Mouse (Mus musculus) thymus, postnatal 4 days (tissue): Measurements from ENCODE around the gene Gm49342.
"Not testable (repeated sequence)": the region's sequence is repeated elsewhere in the genome, so short reads cannot be mapped to it uniquely, and the experiment has no call there.

Experiments
- DNase-seq: peaks from one replicate; pipeline ENCODE4 v3.0.0; 2021

Gene Gm49342

DNA sequence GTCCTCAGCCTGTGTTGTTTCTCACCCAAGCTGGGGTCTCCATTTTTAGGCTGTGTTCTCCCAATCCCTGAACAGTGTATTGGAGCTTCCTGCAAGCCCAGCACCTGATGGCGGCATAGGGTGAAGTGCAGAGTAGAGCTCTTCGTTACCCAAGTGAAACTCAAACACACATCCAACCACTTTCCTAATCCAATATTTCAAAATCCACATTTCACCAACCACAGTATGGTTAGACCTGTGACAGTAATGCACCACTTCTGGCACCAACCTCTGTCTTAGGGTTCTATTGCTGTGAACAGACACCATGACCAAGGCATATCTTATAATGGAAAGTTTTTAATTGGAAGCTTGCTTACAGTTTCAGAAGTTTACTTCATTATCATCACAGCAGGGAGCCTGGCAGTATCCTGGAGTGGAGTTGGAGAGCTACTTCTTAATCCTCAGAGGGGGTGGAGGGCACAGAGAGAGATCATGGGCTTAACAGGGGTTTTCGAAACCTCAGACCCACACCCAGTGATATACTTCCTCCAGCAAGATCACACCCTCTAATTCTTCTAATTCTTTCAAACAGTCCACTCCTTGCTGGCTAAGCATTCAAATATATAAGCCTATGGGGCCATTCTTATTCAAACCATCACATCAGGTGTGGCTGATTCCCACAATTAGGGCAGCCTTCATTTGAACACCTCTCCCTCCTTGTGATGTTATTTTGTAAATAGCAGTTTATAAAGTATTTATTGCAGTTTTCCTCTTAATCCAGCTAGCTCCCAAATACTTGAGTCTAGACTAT lies 6.0 kb upstream of the Gm49342 start:
- no peak for DNase-seq

DNA sequence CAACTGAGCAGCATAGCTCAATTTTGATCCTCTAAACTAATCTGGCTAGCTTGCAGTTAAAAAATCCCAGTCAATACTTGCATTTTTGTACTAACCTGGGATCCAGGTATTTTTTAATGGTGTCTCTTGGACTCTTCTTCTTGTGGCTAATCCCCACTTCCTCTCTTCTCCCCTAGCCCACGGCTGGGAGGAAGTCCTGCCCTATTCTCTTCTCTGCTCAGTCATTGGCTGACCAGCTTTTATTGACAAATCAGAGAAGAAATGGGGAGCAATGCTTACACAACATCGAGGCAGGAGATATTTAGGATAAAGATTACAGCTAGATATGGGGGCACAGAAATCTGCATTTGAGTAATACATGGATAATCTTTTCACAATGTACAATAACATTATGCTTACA lies 5.4 kb upstream of the Gm49342 start:
- no peak for DNase-seq

DNA sequence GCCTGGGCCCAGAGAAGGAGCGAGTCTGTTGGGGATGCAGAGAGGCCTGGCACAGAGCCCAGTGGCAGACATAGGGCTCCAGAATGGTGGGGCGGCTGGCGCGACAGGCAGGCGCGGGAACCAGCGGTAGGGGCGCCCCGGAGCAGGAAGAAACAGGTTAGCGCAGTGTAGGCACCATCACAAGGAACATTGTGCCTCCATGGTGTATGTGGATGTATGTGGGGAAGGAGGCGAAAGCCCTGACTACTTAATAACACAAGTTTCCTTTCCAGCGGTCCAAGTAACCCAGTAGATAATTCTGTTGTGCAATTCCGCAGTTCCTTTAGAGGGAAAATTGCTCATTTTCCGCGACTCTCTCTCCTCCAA lies 334 bp downstream of the Gm49342 start:
- DNase-seq: peak; percentile 86

DNA sequence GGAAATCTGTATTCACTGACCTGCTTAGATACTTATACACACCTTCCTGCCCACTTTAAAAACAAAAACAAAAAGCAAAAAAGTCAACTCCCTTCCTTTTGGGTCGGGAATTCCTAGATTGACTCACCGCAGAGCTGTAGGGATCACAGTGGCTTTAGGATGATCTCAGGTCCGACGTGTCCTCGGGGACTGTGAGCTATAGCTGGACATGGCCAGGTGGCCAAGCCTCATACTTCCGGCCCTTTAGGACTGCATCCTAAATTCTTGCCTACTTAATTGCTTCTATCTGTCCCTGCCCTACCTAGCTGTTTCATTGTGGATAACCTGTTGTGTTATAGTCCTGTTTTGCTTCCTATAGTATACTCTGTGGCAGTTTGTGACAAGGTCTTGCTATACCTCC lies 764 bp downstream of the Gm49342 start:
- not testable (repeated sequence) for DNase-seq

DNA sequence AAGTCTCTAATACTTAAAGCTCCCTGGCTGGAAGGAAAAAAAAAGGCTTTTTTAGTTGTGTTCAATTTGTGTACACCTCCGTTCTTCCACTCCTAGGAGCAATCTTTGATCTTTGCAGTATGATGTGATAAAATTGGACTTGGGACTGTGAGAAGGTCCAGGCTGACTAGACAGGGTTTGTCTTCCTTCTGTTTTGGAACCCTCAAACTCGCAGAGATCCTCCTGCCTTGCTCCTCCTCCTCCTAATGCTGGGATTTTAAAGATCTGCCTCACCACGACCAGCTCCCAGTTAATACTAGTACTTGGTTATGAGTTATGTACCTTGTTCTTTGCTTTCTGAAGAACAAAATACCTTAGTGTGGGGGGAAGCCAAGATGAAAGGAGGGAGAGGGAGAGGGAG lies 1.2 kb downstream of the Gm49342 start:
- DNase-seq: not testable (repeated sequence)

DNA sequence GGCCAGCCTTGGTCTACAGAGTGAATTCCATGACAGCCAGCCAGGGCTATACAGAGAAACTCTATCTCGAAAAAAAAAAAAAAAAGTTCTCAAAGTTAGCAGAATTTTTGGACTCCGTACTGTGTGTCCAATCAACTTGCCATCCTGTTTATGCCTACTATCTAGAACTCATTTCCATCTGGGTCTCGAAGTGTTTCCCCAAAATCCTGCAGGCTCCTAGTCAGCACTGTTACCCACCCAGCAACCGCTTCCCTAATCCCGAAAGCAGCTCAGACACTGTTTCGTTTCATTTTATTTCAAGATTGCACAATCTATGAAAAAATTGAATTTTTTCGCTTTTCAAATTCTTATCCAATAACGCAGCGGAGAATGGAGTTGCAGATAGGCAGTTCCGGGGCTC lies 11.2 kb downstream of the Gm49342 start:
- no peak for DNase-seq

DNA sequence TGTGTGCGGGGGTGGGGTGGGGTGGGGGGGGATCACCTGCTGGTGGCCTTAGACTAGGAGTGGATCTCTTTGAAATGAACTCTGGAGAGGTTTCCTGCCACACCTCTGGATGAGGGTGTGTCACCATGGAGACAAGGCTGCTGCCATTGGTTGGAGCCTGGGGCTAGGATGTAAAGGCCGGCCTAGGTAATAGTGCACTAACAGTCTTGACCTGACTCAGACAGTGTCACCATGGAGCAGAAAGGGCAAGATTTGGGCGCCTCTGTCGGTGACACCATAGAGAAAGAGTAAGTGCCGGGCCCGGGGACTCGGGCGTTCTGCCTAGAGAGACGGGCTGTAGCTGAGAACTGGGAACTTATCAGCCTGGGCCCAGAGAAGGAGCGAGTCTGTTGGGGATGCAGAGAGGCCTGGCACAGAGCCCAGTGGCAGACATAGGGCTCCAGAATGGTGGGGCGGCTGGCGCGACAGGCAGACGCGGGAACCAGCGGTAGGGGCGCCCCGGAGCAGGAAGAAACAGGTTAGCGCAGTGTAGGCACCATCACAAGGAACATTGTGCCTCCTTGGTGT lies 11.7 kb downstream of the Gm49342 start, which contains the start of gene Pnp2:
TSS of gene Pnp2 (plus strand) at position 51 of the 567 bp plus-strand sequence.
- DNase-seq: peak; percentile 83

DNA sequence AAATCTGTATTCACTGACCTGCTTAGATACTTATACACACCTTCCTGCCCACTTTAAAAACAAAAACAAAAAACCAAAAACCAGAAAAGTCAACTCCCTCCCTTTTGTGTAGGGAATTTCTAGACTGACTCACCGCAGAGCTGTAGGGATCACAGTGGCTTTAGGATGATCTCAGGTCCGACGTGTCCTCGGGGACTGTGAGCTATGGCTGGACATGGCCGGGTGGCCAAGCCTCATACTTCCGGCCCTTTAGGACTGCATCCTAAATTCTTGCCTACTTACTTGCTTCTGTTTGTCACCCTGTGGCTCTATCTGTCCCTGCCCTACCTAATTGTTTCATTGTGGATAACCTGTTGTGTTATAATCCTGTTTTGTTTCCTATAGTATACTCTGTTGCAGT lies 12.4 kb downstream of the Gm49342 start:
- DNase-seq: not testable (repeated sequence)

DNA sequence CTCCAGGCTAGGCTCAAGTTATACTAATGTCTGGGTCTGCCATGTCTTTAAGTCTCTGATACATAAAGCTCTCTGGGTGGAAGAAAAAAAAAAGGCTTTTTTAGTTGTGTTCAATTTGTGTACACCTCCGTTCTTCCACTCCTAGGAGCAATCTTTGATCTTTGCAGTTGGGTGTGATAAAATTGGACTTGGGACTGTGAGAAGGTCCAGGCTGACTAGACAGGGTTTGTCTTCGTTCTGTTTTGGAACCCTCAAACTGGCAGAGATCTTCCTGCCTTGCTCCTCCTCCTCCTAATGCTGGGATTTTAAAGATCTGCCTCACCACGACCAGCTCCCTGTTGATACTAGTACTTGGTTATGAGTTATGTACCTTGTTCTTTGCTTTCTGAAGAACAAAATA lies 12.8 kb downstream of the Gm49342 start:
- not testable (repeated sequence) for DNase-seq

DNA sequence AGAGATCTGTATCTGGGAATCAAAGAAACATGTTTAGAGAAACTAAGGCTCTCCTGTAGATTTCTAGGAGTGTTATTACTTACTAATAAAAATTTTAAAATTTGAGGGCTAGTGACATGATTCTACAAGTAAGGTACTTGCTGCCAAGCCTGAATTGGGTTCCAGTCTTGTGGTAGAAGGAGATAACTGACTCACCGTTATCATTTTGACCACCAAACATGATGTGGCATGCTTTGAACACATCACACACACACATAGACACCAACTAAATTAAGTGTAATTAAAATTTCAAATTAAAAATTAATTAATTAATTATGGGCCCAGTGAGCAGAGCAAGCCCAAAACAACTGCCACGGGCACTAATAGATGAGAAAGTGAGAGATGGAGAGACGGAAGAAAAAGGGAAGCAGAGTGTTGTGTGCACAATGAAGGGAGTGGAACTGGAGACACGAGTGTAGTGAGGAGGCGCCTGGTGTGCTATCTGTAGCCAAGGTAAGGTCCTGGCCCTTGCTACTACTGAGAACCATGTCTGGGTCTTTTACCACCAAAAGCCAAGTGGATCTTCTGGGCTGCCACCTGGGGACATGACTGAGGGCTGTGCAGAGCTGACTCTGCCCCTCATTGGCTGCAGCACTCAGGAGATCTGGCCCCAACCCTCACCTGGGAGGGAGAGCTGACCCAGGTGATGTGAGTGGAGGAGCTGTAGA lies 14.1 kb downstream of the Gm49342 start:
- not testable (repeated sequence) for DNase-seq

DNA sequence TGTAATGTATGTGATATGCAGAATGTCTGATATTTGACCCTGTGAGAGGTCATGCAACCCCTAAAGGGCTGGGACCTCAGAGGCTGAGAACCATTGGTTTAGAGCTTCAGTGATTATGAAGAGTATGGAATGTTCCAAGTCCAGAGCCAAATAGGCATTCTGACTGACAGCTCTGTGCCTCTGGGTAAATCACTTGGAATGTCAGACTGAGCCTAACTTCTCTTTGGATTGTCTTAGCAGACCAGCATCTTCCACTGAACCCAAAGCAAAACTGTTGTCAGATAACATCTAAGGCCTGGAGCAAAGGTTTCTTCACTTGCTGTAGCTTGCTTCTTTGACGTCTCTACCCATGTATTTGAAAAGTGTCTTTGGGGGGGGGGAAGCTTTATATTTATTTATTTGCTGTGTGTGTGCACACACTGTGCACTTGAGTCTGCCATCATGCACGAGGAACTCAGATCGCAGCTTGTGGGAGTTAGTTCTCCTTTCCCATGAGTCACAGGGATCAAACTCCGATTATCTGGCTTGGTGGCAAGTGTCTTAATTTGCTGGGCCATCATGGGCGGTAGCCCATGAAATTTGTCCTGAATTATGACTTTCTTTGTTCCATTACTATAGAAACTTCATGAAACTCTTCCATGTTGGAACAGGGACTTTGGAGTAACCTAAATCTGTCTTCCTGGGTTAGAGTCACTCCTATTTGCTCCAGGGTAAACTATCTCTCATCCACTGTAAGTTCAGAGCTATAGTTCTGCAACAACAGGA lies 24.1 kb downstream of the Gm49342 start:
- DNase-seq: no peak

DNA sequence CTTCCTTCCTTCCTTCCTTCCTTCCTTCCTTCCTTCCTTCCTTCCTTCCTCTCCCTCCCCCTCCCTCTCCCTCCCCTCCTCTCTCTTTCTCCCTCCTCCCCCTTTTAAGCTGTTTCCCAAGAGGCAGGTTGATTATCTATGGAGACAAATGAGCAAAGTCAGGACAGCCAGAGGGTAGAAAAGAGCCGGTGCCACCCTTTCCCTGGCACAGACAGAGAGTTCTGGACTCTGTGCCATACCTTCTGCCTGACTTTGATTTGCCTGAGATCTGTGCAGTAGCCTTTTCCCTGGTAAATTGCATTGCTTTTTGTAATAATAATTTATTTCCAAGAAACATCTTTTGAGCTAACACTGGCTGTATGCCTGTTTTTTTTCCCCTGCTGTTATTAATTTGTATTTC lies 24.7 kb downstream of the Gm49342 start:
- no peak for DNase-seq

DNA sequence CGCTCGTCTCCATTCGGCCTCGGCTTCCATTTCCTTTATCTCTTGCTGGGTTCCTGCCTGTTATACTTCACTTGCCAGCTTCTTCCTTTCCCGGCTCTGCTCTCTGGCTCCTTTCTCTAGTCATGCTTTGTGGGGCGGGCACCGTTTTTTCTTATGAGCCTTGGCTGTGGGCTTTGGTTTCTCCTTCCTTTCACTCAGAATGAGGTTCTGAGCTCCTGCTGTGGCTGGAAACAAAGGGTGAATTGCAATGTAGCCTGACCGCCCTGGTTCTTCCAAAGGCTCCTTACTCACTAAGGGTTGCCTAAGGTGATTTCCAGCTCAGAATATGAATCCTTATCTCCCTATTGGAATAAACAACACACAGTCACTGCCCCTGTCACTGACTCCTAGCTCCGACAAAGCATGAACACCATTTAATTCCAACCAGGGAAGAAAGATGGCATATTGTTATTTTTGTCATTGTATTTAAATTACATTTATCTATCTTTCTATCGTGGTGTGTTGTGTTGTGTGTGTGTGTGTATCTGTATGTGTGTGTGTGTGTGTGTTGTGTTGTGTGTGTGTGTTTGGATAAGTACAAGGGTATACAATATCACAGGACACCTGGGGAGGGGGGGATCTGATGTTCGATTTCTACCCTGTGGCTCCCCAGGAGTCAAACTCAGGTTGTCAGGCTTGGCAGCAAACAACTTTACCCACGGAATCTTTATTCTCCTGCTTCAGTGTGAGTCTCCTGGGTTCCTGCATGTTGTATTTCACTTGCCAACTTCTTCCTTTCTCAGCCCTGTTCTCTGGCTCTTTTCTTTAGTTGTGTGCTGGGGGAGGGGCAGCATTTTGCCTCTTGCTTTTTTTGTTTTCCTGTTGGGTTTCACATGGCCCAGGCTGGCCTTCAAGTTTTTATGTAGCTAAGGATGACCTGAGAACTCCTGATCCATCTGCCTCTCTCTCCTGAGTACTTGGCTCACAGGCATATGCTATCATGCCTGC lies 25.5 kb downstream of the Gm49342 start:
- peak; percentile 32 for DNase-seq

DNA sequence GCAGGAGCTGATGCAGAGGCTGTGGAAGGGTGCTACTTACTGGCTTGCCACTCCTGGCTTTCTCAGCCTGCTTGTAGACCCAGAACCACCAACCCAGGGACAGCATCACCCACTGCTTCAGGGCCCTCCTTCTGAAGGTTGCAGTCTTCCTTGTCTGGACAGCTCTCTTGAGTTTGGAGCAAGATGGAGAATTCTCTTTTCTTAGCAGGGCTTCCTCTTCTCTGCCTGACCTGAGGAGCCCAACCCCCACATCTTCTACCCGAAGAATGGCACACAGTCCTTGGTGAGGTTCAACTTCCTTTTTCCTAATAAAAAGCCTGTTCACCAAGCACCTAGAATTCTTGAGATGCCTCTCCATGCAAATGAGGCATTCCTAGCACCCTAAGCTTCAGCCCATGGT lies 26.5 kb downstream of the Gm49342 start:
- no peak for DNase-seq

DNA sequence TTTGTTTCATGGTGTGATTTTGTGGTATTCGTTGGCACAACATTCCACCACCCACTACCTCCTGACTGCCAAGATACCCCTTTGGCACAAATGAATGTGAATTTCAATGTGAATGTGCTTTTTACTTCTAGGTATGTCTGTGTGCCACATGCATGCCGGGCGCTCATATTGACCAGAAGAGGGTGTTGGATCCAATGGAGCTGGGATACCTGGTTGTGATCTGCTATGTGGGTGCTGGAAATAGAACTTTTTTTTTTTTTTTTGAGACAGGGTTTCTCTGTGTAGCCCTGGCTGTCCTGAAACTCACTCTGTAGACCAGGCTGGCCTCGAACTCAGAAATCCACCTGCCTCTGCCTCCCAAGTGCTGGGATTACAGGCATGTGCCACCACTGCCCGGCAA lies 28.7 kb downstream of the Gm49342 start:
- not testable (repeated sequence) for DNase-seq

DNA sequence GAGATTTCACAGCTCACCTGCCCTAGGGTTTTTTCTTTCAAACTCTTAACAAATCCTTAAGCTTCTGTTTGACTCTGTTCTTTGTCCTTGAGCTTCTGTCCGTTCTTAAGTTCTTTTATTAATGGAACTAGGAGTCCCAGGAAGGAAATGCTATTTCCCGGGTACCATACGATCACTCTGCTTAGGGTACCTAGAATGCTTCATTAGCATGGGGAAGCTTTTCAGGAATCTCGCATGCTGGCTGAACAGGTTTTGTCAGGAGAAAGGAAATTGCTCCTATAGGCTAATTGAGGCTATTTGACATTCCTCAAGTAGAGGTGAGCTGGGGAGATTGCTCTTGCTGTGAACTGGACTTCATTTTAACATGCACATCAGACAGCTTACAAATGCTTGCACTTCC lies 29.4 kb downstream of the Gm49342 start:
- no peak for DNase-seq

DNA sequence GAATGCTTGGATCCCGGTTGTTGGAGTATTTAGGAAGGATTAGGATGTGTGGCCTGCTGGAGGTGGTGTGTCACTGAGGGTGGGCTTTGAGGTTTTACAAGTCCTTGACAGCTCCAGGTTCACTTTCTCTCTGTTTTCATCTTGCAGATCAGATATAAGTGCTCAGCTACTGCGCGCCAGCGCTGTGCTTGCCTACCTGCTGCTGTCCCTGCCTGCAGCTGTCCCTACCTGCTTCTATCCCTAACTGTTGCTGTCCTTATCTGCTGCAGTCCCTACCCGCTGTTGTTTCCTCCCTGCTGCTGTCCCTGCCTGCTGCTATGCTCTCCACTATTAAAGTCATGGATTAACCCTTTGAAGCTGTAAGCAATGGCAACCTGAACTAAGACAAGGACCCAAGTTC lies 30.7 kb downstream of the Gm49342 start:
- no peak for DNase-seq

DNA sequence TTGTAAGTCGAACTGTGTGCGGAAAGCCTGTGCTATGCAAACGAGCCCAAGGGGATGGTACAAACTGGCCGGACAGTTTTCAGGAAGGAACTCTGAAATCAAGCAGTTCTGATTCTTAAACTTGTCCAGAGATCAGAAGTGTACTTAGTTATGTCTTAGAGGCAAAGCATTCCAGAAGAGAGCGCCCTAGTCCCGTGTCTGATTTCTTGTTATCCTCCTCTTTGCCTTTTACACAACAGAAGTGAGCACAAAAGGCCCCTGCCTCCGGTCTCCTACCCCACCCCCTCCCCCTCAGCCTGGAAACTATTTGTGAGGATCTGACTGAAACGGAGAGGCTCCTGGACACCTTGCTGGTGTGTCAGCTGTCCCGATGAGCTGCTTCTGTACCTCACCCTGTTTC lies 32.4 kb downstream of the Gm49342 start:
- DNase-seq: no peak

DNA sequence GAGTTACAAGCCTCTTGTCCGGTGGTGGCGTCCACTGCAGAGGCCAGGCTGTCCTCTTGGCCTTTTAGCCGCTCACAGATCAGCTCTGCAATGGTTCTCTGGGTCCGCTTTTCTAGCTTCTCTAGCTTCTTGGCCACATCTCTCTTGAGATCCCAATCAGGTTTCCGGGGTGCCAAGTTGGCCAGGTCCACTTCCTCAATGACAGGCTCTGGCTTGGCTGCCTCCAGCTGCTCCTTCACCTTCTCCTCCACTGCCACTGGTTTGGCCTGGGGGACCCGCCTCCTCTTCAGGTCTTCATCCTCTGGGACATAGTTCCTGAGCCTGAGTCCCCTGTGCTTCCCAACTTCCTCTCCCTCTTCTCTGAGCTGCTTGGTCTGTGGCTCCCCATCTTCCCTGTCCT lies 34.1 kb downstream of the Gm49342 start:
- DNase-seq: not testable (repeated sequence)

DNA sequence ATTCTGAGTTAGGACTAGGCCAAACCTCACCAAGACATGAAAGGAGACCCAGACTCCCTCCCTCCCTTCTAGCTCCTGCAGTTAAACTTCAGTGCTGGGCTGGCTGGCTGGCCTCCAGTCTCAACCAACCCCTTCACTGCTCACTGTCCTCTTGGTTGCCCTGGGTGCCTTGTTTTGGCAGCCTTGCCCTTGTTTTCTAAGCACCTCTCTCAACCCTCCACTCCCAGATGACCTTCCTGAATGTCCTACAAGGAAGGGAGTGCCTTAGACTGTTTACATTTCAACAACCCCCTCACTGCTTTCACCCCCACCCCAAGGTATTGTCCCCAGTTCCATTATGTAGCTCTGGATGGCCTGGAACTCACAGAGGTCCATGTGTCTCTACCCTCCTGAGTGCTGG lies 35.3 kb downstream of the Gm49342 start:
- DNase-seq: no peak

DNA sequence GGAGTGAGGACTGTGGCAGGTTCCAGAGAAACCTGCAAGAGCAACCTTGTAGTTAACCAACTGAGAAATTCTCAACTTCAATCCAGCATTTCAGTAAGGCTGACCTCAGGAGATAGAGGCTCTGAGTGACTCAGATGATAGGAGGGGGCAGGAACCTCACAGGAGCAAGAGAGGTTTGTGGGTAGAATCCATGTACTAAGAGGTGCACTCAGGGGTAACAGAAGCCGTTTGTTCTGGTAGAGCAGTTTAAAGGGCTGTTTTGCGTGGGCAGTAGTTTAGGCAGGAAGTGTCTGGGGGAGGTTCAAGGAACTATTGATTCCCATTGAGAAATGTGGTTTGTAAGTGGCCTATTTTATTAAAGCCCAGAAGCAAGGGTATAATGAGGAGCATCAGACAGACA lies 36.9 kb downstream of the Gm49342 start:
- no peak for DNase-seq

DNA sequence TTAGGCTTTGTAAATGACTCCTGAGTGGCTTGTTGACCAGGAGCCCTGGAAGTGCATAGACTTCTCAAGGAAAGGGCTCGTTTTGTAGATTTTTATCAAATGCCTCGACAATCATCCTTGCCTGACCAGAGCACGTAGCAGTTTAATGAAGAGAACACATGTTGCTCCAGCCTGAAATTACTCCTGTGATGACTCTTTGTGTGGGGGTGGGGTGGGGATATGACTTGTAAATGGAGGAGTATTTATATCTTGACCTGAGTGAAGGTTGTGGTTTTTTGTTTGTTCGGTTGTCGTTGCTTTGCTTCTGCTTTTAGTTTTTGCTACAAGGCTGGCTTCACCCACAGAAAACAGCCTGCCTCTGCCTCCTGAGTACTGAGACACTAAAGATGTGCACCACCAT lies 37.5 kb downstream of the Gm49342 start:
- no peak for DNase-seq
